ENCODE assay signal across 8 mouse cellular contexts in the genomic region with DNA sequence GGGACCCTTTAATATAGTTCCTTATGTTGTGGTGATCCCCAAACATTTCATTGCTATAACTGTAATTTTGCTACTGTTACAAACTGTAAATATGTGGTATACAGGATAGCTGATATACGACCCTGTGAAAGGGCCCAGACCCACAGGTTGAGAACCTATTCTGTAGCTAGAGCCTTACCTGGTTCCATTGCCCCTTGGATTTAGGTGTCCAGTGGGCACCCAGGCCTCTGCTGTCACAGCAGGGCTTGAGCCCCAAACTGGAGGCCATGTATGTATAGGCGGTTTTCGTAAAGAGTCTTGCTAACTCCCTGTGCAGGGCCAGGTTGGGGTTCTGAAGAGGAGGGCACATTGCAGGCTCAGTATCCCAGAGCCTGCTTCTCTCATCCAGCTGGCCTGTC. TPM values are rescaled to one million over a fixed set of nuclear protein-coding genes. Genes with fewer than 3 reads are reported as not detected.
A peak's percentile ranks its signal among the peaks of the same experiment; 100 is the strongest.
DNase-seq lines count a peak whose midpoint lies in the region; ATAC-seq and TF ChIP-seq lines count a peak whose summit lies in the region.

No protein-coding gene starts in this region.

- H3K9ac ChIP-seq in heart, embryonic 16.5 days (ENCODE audit: low read length): peak overlapping the region; percentile 94
- H3K9ac ChIP-seq in liver, postnatal 0 days (replicated peaks): peak overlapping the region; percentile 97

- H3K4me2 ChIP-seq in heart, embryonic 16.5 days (ENCODE audit: low read depth, low read length): peak overlapping the region; percentile 96
- H3K4me2 ChIP-seq in liver, postnatal 0 days (ENCODE audit: low read depth, low read length): peak overlapping the region; percentile 89

- 84% methylated on average over 3 of the region's 3 CpGs for WGBS in heart, embryonic 10.5 days
- WGBS in heart, embryonic 16.5 days: 93% methylated on average over 3 of the region's 3 CpGs
- WGBS in liver, postnatal 0 days (ENCODE audit: insufficient replicate concordance): 71% methylated on average over 3 of the region's 3 CpGs

- peak overlapping the region; percentile 99 for H3K4me3 ChIP-seq in heart, embryonic 10.5 days
- H3K4me3 ChIP-seq in G1E (ENCODE audit: low read depth, low read length): peak overlapping the region; percentile 77
- peak overlapping the region; percentile 94; the same call in 1 of the 2 replicates for H3K4me3 ChIP-seq in heart, embryonic 16.5 days (ENCODE audit: low read length)
- peak overlapping the region; percentile 84 for H3K4me3 ChIP-seq in liver, postnatal 0 days (ENCODE audit: low read depth, low read length)

- H3K27me3 ChIP-seq in heart, embryonic 10.5 days (ENCODE audit: insufficient read depth, poor library complexity, severe bottlenecking): no peaks in the 10 kb centered on the region
- H3K27me3 ChIP-seq in G1E (ENCODE audit: insufficient read depth, low read length): no peaks in the 10 kb centered on the region
- no peaks in the 10 kb centered on the region for H3K27me3 ChIP-seq in heart, embryonic 16.5 days (ENCODE audit: control insufficient read depth, insufficient read depth, low read length)
- H3K27me3 ChIP-seq in liver, postnatal 0 days (ENCODE audit: insufficient read depth, low read length): no peaks in the 10 kb centered on the region

- peaks cover 55% of the 10 kb centered on the region for H3K4me1 ChIP-seq in heart, embryonic 10.5 days
- peaks cover 71% of the 10 kb centered on the region for H3K4me1 ChIP-seq in G1E (ENCODE audit: insufficient read depth, low read depth, low read length)
- H3K4me1 ChIP-seq in heart, embryonic 16.5 days (ENCODE audit: control insufficient read depth, insufficient read depth, low read length): peaks cover 40% of the 10 kb centered on the region
- H3K4me1 ChIP-seq in liver, postnatal 0 days (ENCODE audit: insufficient read depth): peaks cover 48% of the 10 kb centered on the region

- H3K27ac ChIP-seq in heart, embryonic 10.5 days: peak overlapping the region; percentile 98; the same call in 1 of the 2 replicates
- no peak overlapping the region for H3K27ac ChIP-seq in heart, embryonic 16.5 days (ENCODE audit: low read length)
- H3K27ac ChIP-seq in liver, postnatal 0 days (ENCODE audit: low read depth): peak overlapping the region; percentile 94

- H3K36me3 ChIP-seq in heart, embryonic 10.5 days: peaks cover 50% of the 10 kb centered on the region
- peaks cover 76% of the 10 kb centered on the region for H3K36me3 ChIP-seq in G1E (replicated peaks)
- H3K36me3 ChIP-seq in heart, embryonic 16.5 days (ENCODE audit: control insufficient read depth, insufficient read depth): peaks cover 31% of the 10 kb centered on the region
- H3K36me3 ChIP-seq in liver, postnatal 0 days (replicated peaks; ENCODE audit: insufficient read depth, low read length): peaks cover 38% of the 10 kb centered on the region

- no peak for TF ChIP-seq EP300 in liver, postnatal 0 days (IDR thresholded peaks at IDR 0.05; ENCODE audit: low read depth)

- no peak for ATAC-seq in G1E (ENCODE audit: extremely low read depth, insufficient number of reproducible peaks, low FRiP score, poor library complexity, severe bottlenecking)
- no peak for ATAC-seq in heart, embryonic 16.5 days (replicated peaks; ENCODE audit: extremely low read depth, insufficient read depth, low FRiP score)
- ATAC-seq in liver, postnatal 0 days: no peak

- no peak for TF ChIP-seq CTCF in G1E (IDR thresholded peaks at IDR 0.05; ENCODE audit: low read depth, low read length)
- no peak for TF ChIP-seq CTCF in liver, postnatal 0 days (IDR thresholded peaks at IDR 0.05; ENCODE audit: low read depth)

- intact Hi-C loops in heart, postnatal 14 days (cut with DNase I): no loop called here

- no peaks in the 10 kb centered on the region for H3K9me3 ChIP-seq in heart, embryonic 10.5 days
- H3K9me3 ChIP-seq in G1E (replicated peaks): no peaks in the 10 kb centered on the region
- no peaks in the 10 kb centered on the region for H3K9me3 ChIP-seq in heart, embryonic 16.5 days (replicated peaks; ENCODE audit: control insufficient read depth, low read length)
- H3K9me3 ChIP-seq in liver, postnatal 0 days (ENCODE audit: low read length): no peaks in the 10 kb centered on the region

- DNase-seq in heart, embryonic 10.5 days (ENCODE audit: low spot score): no peak
- DNase-seq in heart, postnatal 14 days: no peak
- DNase-seq in G1E (ENCODE audit: low spot score): no peak
- DNase-seq in liver, postnatal 0 days: no peak
- DNase-seq in embryo, embryonic 10 days (ENCODE audit: low spot score): no peak
- no peak for DNase-seq in gastrocnemius, adult 18-20 months (ENCODE audit: low spot score)
- DNase-seq in right cerebral cortex, postnatal 10 days (ENCODE audit: low spot score in 2 of 2): no peak

RNA-seq across cellular contexts. Expression of a gene that starts 1.2 kb away (rescaled TPM):
- 860 and 1,046 TPM in 2 replicates for polyA plus RNA-seq in heart, embryonic 10.5 days (2016; fragmentation: Nextera tagmentation; extraction: Ambion mirVana)
- 100 to 1,000 TPM; 552 to 626 TPM for total RNA-seq in heart, postnatal 14 days (2021)
- total RNA-seq in G1E (2014; fragmentation: Nextera tagmentation) (3,054 and 3,291 TPM in 2 replicates), G1E (2017) (1,837 and 1,972 TPM in 2 replicates)
- 14,383 and 17,578 TPM in 2 replicates for polyA plus RNA-seq in G1E (2012)
- polyA plus RNA-seq in heart, embryonic 16.5 days (2015; fragmentation: Nextera tagmentation; extraction: Ambion mirVana): 520 and 591 TPM in 2 replicates
- polyA plus RNA-seq in liver, postnatal 0 days (2015; fragmentation: Nextera tagmentation; extraction: Ambion mirVana): 494 and 510 TPM in 2 replicates
- 100 to 1,000 TPM; 442 to 461 TPM for total RNA-seq in gastrocnemius, adult 18-20 months (2021)

RNA-seq across cellular contexts. Expression of a gene that starts 1.3 kb away (rescaled TPM):
- 24.7 and 29.3 TPM in 2 replicates for polyA plus RNA-seq in heart, embryonic 10.5 days (2016; fragmentation: Nextera tagmentation; extraction: Ambion mirVana)
- total RNA-seq in heart, postnatal 14 days (2021): 10 to 100 TPM; 17.5 to 18.8 TPM
- 16.3 and 21.4 TPM in 2 replicates for total RNA-seq in G1E (2014; fragmentation: Nextera tagmentation)
- total RNA-seq in G1E (2017): 9.3 and 9.8 TPM in 2 replicates
- 96.0 and 115 TPM in 2 replicates for polyA plus RNA-seq in G1E (2012)
- polyA plus RNA-seq in heart, embryonic 16.5 days (2015; fragmentation: Nextera tagmentation; extraction: Ambion mirVana): 18.9 and 19.1 TPM in 2 replicates
- polyA plus RNA-seq in liver, postnatal 0 days (2015; fragmentation: Nextera tagmentation; extraction: Ambion mirVana): 15.5 and 17.3 TPM in 2 replicates
- 10 to 100 TPM; 15.2 to 15.6 TPM for total RNA-seq in gastrocnemius, adult 18-20 months (2021)

RNA-seq across cellular contexts. Expression of a gene that starts 4.6 kb away (rescaled TPM):
- 0.76 and 1.2 TPM in 2 replicates for polyA plus RNA-seq in heart, embryonic 10.5 days (2016; fragmentation: Nextera tagmentation; extraction: Ambion mirVana)
- under 1 TPM; 0.17 to 0.24 TPM for total RNA-seq in heart, postnatal 14 days (2021)
- 0.34 and 0.38 TPM in 2 replicates for total RNA-seq in G1E (2014; fragmentation: Nextera tagmentation)
- total RNA-seq in G1E (2017): 1.2 and 1.3 TPM in 2 replicates
- polyA plus RNA-seq in G1E (2012): 0.49 and 0.77 TPM in 2 replicates
- polyA plus RNA-seq in heart, embryonic 16.5 days (2015; fragmentation: Nextera tagmentation; extraction: Ambion mirVana): 0.39 and 0.84 TPM in 2 replicates
- polyA plus RNA-seq in liver, postnatal 0 days (2015; fragmentation: Nextera tagmentation; extraction: Ambion mirVana): 0.13 TPM in 1 of 2 replicates, not detected in the other
- under 1 TPM in 1 of 2 experiments, not detected in 1; 0.18 TPM for total RNA-seq in gastrocnemius, adult 18-20 months (2021)

RNA-seq across cellular contexts. Expression of a gene that starts 9.2 kb away (rescaled TPM):
- polyA plus RNA-seq in heart, embryonic 10.5 days (2016; fragmentation: Nextera tagmentation; extraction: Ambion mirVana): not detected in 2 replicates
- total RNA-seq in heart, postnatal 14 days (2021): not detected
- total RNA-seq in G1E (2014; fragmentation: Nextera tagmentation): not detected in 2 replicates
- not detected in 2 replicates for total RNA-seq in G1E (2017)
- not detected in 2 replicates for polyA plus RNA-seq in G1E (2012)
- polyA plus RNA-seq in heart, embryonic 16.5 days (2015; fragmentation: Nextera tagmentation; extraction: Ambion mirVana): not detected in 2 replicates
- not detected in 2 replicates for polyA plus RNA-seq in liver, postnatal 0 days (2015; fragmentation: Nextera tagmentation; extraction: Ambion mirVana)
- total RNA-seq in gastrocnemius, adult 18-20 months (2021): not detected

RNA-seq across cellular contexts. Expression of a gene that starts 11.6 kb away (rescaled TPM):
- 2.7 and 3.2 TPM in 2 replicates for polyA plus RNA-seq in heart, embryonic 10.5 days (2016; fragmentation: Nextera tagmentation; extraction: Ambion mirVana)
- 10 to 100 TPM; 24.7 to 27.1 TPM for total RNA-seq in heart, postnatal 14 days (2021)
- 22.8 and 30.2 TPM in 2 replicates for total RNA-seq in G1E (2014; fragmentation: Nextera tagmentation)
- total RNA-seq in G1E (2017): 33.7 and 37.8 TPM in 2 replicates
- 18.0 and 23.0 TPM in 2 replicates for polyA plus RNA-seq in G1E (2012)
- 3.0 and 3.6 TPM in 2 replicates for polyA plus RNA-seq in heart, embryonic 16.5 days (2015; fragmentation: Nextera tagmentation; extraction: Ambion mirVana)
- polyA plus RNA-seq in liver, postnatal 0 days (2015; fragmentation: Nextera tagmentation; extraction: Ambion mirVana): 3.6 and 5.2 TPM in 2 replicates
- 10 to 100 TPM; 19.4 to 22.9 TPM for total RNA-seq in gastrocnemius, adult 18-20 months (2021)

Comparison
In these comparisons a context has a peak if more than half of its experiments do, and no peak if none do; other contexts are left out.
1. RNA of a gene that starts 1.2 kb away (polyA plus RNA-seq): 14,383 to 17,578 TPM in G1E; 860 to 1,046 TPM in heart, embryonic 10.5 days, 520 to 591 TPM in heart, embryonic 16.5 days and 494 to 510 TPM in liver, postnatal 0 days; every median in the first group is over 10 times any median in the second.
2. Peak in every context shown above with its lines, with median percentiles within 50 percentile points of each other: H3K4me3 ChIP-seq.